In genomic region chr13:111532178-111532948, GRCm38 (mm10) we compare ENCODE assay signal across 11 mouse cellular contexts. TPM values are rescaled to one million over a fixed set of nuclear protein-coding genes. Genes with fewer than 3 reads are reported as not detected.
DNase-seq lines count a peak whose midpoint lies in the region; TF ChIP-seq lines count a peak whose summit lies in the region.
"Had no signal": no experiment of that assay in that cellular context is flagged by ENCODE, and none has a peak within 500 bp of the region (broad histone marks: within the 10 kb centered on the region; RNA-seq: fewer than 3 reads in every experiment).

No protein-coding gene starts in this region.

- no peak for TF ChIP-seq POLR2A in ES-Bruce4 (IDR thresholded peaks at IDR 0.05; ENCODE audit: insufficient read depth, low read length)

- H3K4me1 ChIP-seq in ES-Bruce4 (ENCODE audit: control insufficient read depth, insufficient read depth, low read length) = no peaks in the 10 kb centered on the region
- H3K4me1 ChIP-seq: embryonic facial prominence, embryonic 15.5 days had no signal

- H3K36me3 ChIP-seq in ES-Bruce4 (ENCODE audit: control insufficient read depth, insufficient read depth, low read length, poor library complexity, severe bottlenecking) = no peaks in the 10 kb centered on the region
- H3K36me3 ChIP-seq: embryonic facial prominence, embryonic 15.5 days had no signal

- 0 out of 2 replicates have a peak overlapping the region, but pooled peaks have one; percentile 18 for H3K9ac ChIP-seq in ES-Bruce4 (ENCODE audit: low read depth, poor library complexity, severe bottlenecking)
- H3K9ac ChIP-seq: embryonic facial prominence, embryonic 15.5 days had no signal

- peak; percentile 93; the same call in 1 of the 2 replicates for TF ChIP-seq EP300 in ES-Bruce4 (IDR thresholded peaks at IDR 0.05; ENCODE audit: insufficient read depth, low read depth, low read length)

- TF ChIP-seq CTCF in layer of hippocampus, adult 2 months (conservative IDR thresholded peaks at IDR 0.05) = peak; percentile 70
- TF ChIP-seq CTCF in ES-Bruce4 (IDR thresholded peaks at IDR 0.05; ENCODE audit: low read depth, low read length) = no peak

- H3K4me3 ChIP-seq in layer of hippocampus, adult 2 months = no peak overlapping the region
- H3K4me3 ChIP-seq in ES-Bruce4 (ENCODE audit: low read depth, low read length) = no peak overlapping the region
- H3K4me3 ChIP-seq: embryonic facial prominence, embryonic 15.5 days had no signal

- no peaks in the 10 kb centered on the region for H3K27me3 ChIP-seq in ES-Bruce4 (ENCODE audit: control insufficient read depth, insufficient read depth, low read length, poor library complexity, severe bottlenecking)
- H3K27me3 ChIP-seq: embryonic facial prominence, embryonic 15.5 days had no signal

- DNase-seq in layer of hippocampus, adult 2 months (ENCODE audit: low spot score in 2 of 2) = no peak
- DNase-seq in layer of hippocampus, postnatal 36 days = no peak
- peak; percentile 14 for DNase-seq in adrenal gland, adult 8-10 months
- peak; percentile 40 for DNase-seq in naive thymus-derived CD4-positive, alpha-beta T cell, adult 2 months (ENCODE audit: low read depth)
- no peak for DNase-seq in urinary bladder, adult 18-20 months (ENCODE audit: low spot score in 2 of 2)
- DNase-seq in right cerebral cortex, adult 18-20 months = no peak
- no peak for DNase-seq in urinary bladder, adult 2 months (ENCODE audit: low spot score)

- 0 out of 2 replicates have a peak, but pooled peaks cover 3% of the 10 kb centered on the region for H3K9me3 ChIP-seq in ES-Bruce4 (replicated peaks; ENCODE audit: control insufficient read depth, insufficient read depth, low read length, poor library complexity, severe bottlenecking)
- H3K9me3 ChIP-seq: embryonic facial prominence, embryonic 15.5 days had no signal

- no peak overlapping the region for H3K27ac ChIP-seq in layer of hippocampus, adult 2 months
- peak overlapping the region; percentile 92 for H3K27ac ChIP-seq in ES-Bruce4 (ENCODE audit: insufficient read depth, low read length)
- H3K27ac ChIP-seq: embryonic facial prominence, embryonic 15.5 days had no signal

RNA-seq across cellular contexts. Expression of gene Gm49496, which starts 17.4 kb away (rescaled TPM):
- total RNA-seq in layer of hippocampus, adult 2 months (2021) = not detected
- total RNA-seq in layer of hippocampus, postnatal 36 days (2021) = not detected
- 3.7 and 4.4 TPM in 2 replicates for polyA plus RNA-seq in ES-Bruce4 (2011; ENCODE audit: insufficient read depth, insufficient read length, low read depth, missing spikeins)
- total RNA-seq in adrenal gland, adult 8-10 months (2022) = not detected
- not detected in 2 replicates for polyA plus RNA-seq in urinary bladder, adult 2 months (2012; rRNA removed)
- total RNA-seq: granulocyte monocyte progenitor cell, adult 5-6 weeks had no signal
- polyA plus RNA-seq: embryonic facial prominence, embryonic 15.5 days; lung, embryonic 16.5 days had no signal

RNA-seq across cellular contexts. Expression of gene Gpbp1, which starts 42.5 kb away (rescaled TPM):
- total RNA-seq in layer of hippocampus, adult 2 months (2021) = 10 to 100 TPM; 93.4 to 95.9 TPM
- total RNA-seq in layer of hippocampus, postnatal 36 days (2021) = 10 to 100 TPM; 86.2 to 90.9 TPM
- 180 and 188 TPM in 2 replicates for polyA plus RNA-seq in ES-Bruce4 (2011; ENCODE audit: insufficient read depth, insufficient read length, low read depth, missing spikeins)
- 10 to 100 TPM; 68.5 to 95.7 (median 88.4) TPM for total RNA-seq in adrenal gland, adult 8-10 months (2022)
- 36.1 and 39.1 TPM in 2 replicates for polyA plus RNA-seq in urinary bladder, adult 2 months (2012; rRNA removed)

Comparison
In these comparisons a context has a peak if more than half of its experiments do, and no peak if none do; other contexts are left out.
1. DNase-seq: peak in adrenal gland, adult 8-10 months (single experiment) and naive thymus-derived CD4-positive, alpha-beta T cell, adult 2 months (single experiment); none in layer of hippocampus, adult 2 months (0 of 2), layer of hippocampus, postnatal 36 days (0 of 2), urinary bladder, adult 18-20 months (0 of 2), right cerebral cortex, adult 18-20 months (single experiment) and urinary bladder, adult 2 months (single experiment).